Mouse (Mus musculus) subcutaneous adipose tissue, adult 2 months (tissue): ENCODE results near the gene Pou3f1. TPM values are rescaled to one million over a fixed set of nuclear protein-coding genes. Genes with fewer than 3 reads are reported as not detected.

ENCODE experiments used
- polyA plus RNA-seq: library from polyadenylated mRNA; depleted of rRNA; stranded (reverse); fragments of >200 nt; gene quantifications from 2 replicates; pipeline ENCODE4 v1.2.3, GENCODE M21; 2012; ENCODE audit warnings: low replicate concordance; rRNA removed

Gene Pou3f1
- polyA plus RNA-seq = 0.08 and 0.10 TPM in 2 replicates

GRCm38 (mm10) chr4:124656518-124656853 is at the start of gene Pou3f1:
Pou3f1 (plus strand) TSS chr4:124656807.

GRCm38 (mm10) chr4:124610703-124611102 is 45.9 kb upstream of the Pou3f1 start, which contains the start of gene 3100002H09Rik:
3100002H09Rik (minus strand) TSS chr4:124610803.

DNA sequence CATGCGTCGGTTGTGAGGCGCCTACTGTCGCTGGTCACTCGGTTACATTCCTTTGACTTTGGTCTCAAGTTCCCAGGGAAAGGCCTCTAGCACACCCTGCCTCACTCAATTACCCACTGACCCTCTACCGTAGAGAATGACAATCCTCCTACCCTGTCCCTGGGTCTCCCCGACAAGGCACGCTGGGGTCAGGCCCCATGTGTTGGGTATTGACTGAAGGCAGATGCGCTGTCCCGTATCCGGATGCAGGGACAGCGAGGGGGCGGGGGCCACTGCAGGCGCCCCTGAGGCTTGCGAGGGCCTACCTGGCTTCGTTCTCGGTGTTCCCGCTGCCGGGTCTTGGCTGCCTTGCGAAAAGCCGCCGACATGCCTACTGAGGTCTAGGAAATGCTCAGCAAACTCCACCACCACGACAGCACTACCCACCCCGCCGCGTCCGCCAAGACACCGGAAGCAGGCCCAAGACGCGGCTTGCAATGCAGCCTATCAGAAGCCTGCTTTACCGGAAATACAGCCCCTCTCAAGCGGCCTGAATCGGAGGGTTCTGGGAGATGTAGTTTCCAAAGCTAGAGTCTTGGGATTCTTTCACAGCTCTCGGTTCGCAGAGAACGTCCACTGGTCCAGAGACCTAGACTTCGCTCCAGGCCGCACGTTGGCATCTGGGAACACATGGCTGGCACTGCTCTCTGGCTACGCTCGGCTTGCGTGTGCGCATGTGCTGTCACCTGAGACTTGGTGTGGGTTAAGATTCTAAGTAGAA is 36.7 kb downstream of the Pou3f1 start, which contains the start of gene Utp11:
Utp11 (minus strand) TSS at position 466 of the 760 bp plus-strand sequence.

DNA sequence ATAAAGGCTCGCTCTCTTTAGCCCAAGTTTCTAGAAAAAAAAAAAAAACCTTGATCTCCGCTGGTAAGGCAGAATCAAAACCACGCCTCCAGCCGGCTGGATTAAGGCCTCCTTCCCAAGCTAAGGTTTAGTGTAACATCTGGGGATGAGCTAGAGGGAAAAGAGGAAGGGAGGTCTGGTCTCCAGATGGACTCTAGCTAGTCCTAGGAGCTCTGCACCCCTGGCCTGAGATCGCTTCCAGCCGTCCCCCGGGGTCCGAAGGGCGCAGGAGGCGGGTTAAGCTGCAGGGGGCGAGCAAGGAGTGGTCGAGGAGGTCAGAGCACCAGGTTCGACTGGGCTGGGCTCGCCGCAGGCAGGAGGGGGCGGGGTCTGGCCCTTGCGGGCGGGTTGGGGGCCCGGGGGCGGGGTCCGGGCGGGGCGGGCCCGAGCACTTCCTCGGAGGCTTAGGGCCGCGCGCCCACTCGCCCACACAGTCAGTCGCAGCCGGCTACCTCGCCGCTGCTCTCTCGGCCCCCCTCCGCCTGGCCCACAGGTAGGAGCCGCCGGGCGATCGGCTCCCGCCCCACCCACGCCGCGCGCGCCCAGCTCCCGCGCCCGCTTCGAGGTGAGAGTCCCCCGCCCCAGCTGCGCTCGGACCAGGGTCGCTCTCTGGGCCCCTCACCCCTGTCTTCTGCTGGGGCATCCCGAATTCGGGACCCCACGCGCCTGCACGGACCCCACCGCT is 43.8 kb downstream of the Pou3f1 start, which contains the start of gene Fhl3:
Fhl3 (plus strand) TSS at position 454 of the 724 bp plus-strand sequence.

Other genes starting within 250 kb of the Pou3f1 start
- not detected in 2 replicates for gene 3100002H09Rik, start 46.0 kb upstream of the Pou3f1 start, polyA plus RNA-seq
- 5.7 and 7.9 TPM in 2 replicates for gene Utp11, start 36.8 kb downstream of the Pou3f1 start, polyA plus RNA-seq
- 10.4 and 24.3 TPM in 2 replicates for gene Fhl3, start 43.9 kb downstream of the Pou3f1 start, polyA plus RNA-seq
- gene Sf3a3, start 58.0 kb downstream of the Pou3f1 start, polyA plus RNA-seq = 10.4 and 20.9 TPM in 2 replicates
- 34.5 and 37.7 TPM in 2 replicates for gene Inpp5b, start 85.0 kb downstream of the Pou3f1 start, polyA plus RNA-seq
- gene Mtf1, start 145.3 kb downstream of the Pou3f1 start, polyA plus RNA-seq = 5.5 and 7.6 TPM in 2 replicates
- 29.5 and 40.0 TPM in 2 replicates for gene Yrdc, start 193.9 kb downstream of the Pou3f1 start, polyA plus RNA-seq
- 43.1 and 59.2 TPM in 2 replicates for gene 1110065P20Rik, start 194.4 kb downstream of the Pou3f1 start, polyA plus RNA-seq
- gene Maneal, start 205.4 kb downstream of the Pou3f1 start, polyA plus RNA-seq = 0.42 and 0.64 TPM in 2 replicates
- not detected in 2 replicates for gene Epha10, start 224.1 kb downstream of the Pou3f1 start, polyA plus RNA-seq